Mouse (Mus musculus): ENCODE data around the gene Gm4450. TPM values are rescaled to one million over a fixed set of nuclear protein-coding genes. Genes with fewer than 3 reads are reported as not detected.
A peak's percentile ranks its signal among the peaks of the same experiment; 100 is the strongest.

Gm4450 gene
- polyA plus RNA-seq, 1 experiment from 2014 or later: not detected

GRCm38 (mm10) chr3:98427600-98428448 lies 29.1 kb downstream of the Gm4450 start:
- peaks cover 17% of the 10 kb centered on the region for H3K27me3 ChIP-seq (ENCODE audit: insufficient read depth, low read length)
- DNase-seq (peak; percentile 83), ATAC-seq (ENCODE audit: insufficient read depth) (peak; percentile 93)
- peaks cover 4% of the 10 kb centered on the region; the same call in 1 of the 2 replicates for H3K4me1 ChIP-seq (ENCODE audit: insufficient read depth)
- H3K9ac ChIP-seq: peak overlapping the region; percentile 51
- TF ChIP-seq CTCF (IDR thresholded peaks at IDR 0.05; ENCODE audit: low read depth): no peak
- no peaks in the 10 kb centered on the region; the same call in 1 of the 2 replicates for H3K36me3 ChIP-seq (ENCODE audit: insufficient read depth)
- no peaks in the 10 kb centered on the region for H3K9me3 ChIP-seq (ENCODE audit: low read depth, low read length)
- H3K4me2 ChIP-seq: peak overlapping the region; percentile 98
- H3K4me3 ChIP-seq (ENCODE audit: low read depth, low read length): peak overlapping the region; percentile 58
- WGBS: 1% methylated on average over 110 of the region's 110 CpGs
- no peak overlapping the region for H3K27ac ChIP-seq (ENCODE audit: low read depth)

GRCm38 (mm10) chr3:98427260-98427599 lies 29.7 kb downstream of the Gm4450 start:
- Histone ChIP-seq H3K27me3 (ENCODE audit: insufficient read depth, low read length) (peaks cover 17% of the 10 kb centered on the region), H3K36me3 (ENCODE audit: insufficient read depth) (no peaks in the 10 kb centered on the region; the same call in 1 of the 2 replicates), H3K4me1 (ENCODE audit: insufficient read depth) (peaks cover 4% of the 10 kb centered on the region; the same call in 1 of the 2 replicates), H3K4me2 (peak overlapping the region; percentile 98), H3K9me3 (ENCODE audit: low read depth, low read length) (no peaks in the 10 kb centered on the region), H3K9ac (peak overlapping the region; percentile 51; the same call in 1 of the 2 replicates), H3K4me3 (ENCODE audit: low read depth, low read length) (peak overlapping the region; percentile 58), H3K27ac (ENCODE audit: low read depth) (no peak overlapping the region)
- ATAC-seq (ENCODE audit: insufficient read depth) (no peak), DNase-seq (no peak)
- 2% methylated on average over 23 of the region's 23 CpGs for WGBS
- no peak for TF ChIP-seq CTCF (IDR thresholded peaks at IDR 0.05; ENCODE audit: low read depth)

GRCm38 (mm10) chr3:98426749-98427148 lies 30.2 kb downstream of the Gm4450 start:
- no peaks in the 10 kb centered on the region for H3K9me3 ChIP-seq (ENCODE audit: low read depth, low read length)
- H3K4me2 ChIP-seq: peak overlapping the region; percentile 98
- H3K9ac ChIP-seq: no peak overlapping the region
- H3K27me3 ChIP-seq (ENCODE audit: insufficient read depth, low read length): peaks cover 17% of the 10 kb centered on the region
- no peak for DNase-seq
- H3K27ac ChIP-seq (ENCODE audit: low read depth): no peak overlapping the region
- H3K4me3 ChIP-seq (ENCODE audit: low read depth, low read length): peak overlapping the region; percentile 58; the same call in 1 of the 2 replicates
- H3K4me1 ChIP-seq (ENCODE audit: insufficient read depth): peaks cover 4% of the 10 kb centered on the region; the same call in 1 of the 2 replicates
- no peak for ATAC-seq (ENCODE audit: insufficient read depth)
- WGBS: 48% methylated on average over 5 of the region's 5 CpGs
- no peak for TF ChIP-seq CTCF (IDR thresholded peaks at IDR 0.05; ENCODE audit: low read depth)
- no peaks in the 10 kb centered on the region; the same call in 1 of the 2 replicates for H3K36me3 ChIP-seq (ENCODE audit: insufficient read depth)

GRCm38 (mm10) chr3:98422926-98423325 lies 34.0 kb downstream of the Gm4450 start:
- peaks cover 4% of the 10 kb centered on the region; the same call in 1 of the 2 replicates for H3K27me3 ChIP-seq (ENCODE audit: insufficient read depth, low read length)
- DNase-seq (peak; percentile 41), ATAC-seq (ENCODE audit: insufficient read depth) (no peak)
- H3K4me1 ChIP-seq (ENCODE audit: insufficient read depth): no peaks in the 10 kb centered on the region; the same call in 1 of the 2 replicates
- H3K27ac ChIP-seq (ENCODE audit: low read depth): no peak overlapping the region
- no peak overlapping the region for H3K4me3 ChIP-seq (ENCODE audit: low read depth, low read length)
- H3K9me3 ChIP-seq (ENCODE audit: low read depth, low read length): no peaks in the 10 kb centered on the region
- WGBS: 69% methylated on average over 4 of the region's 4 CpGs
- H3K9ac ChIP-seq: no peak overlapping the region
- H3K36me3 ChIP-seq (ENCODE audit: insufficient read depth): no peaks in the 10 kb centered on the region; the same call in 1 of the 2 replicates
- no peak overlapping the region for H3K4me2 ChIP-seq
- TF ChIP-seq CTCF (IDR thresholded peaks at IDR 0.05; ENCODE audit: low read depth): no peak

GRCm38 (mm10) chr3:98419786-98420070 lies 37.2 kb downstream of the Gm4450 start:
- no peak overlapping the region for H3K4me3 ChIP-seq (ENCODE audit: low read depth, low read length)
- H3K27ac ChIP-seq (ENCODE audit: low read depth): no peak overlapping the region
- H3K9me3 ChIP-seq (ENCODE audit: low read depth, low read length): no peaks in the 10 kb centered on the region
- ATAC-seq (ENCODE audit: insufficient read depth) (no peak), DNase-seq (no peak)
- no peak overlapping the region for H3K9ac ChIP-seq
- TF ChIP-seq CTCF (IDR thresholded peaks at IDR 0.05; ENCODE audit: low read depth): no peak
- 35% methylated on average over 4 of the region's 4 CpGs for WGBS
- H3K4me2 ChIP-seq: no peak overlapping the region
- peaks cover 15% of the 10 kb centered on the region for H3K4me1 ChIP-seq (ENCODE audit: insufficient read depth)
- H3K36me3 ChIP-seq (ENCODE audit: insufficient read depth): no peaks in the 10 kb centered on the region
- H3K27me3 ChIP-seq (ENCODE audit: insufficient read depth, low read length): no peaks in the 10 kb centered on the region

- ATAC-seq (ENCODE audit: insufficient read depth) (no peak), DNase-seq (no peak)
- Histone ChIP-seq H3K36me3 (ENCODE audit: insufficient read depth) (no peaks in the 10 kb centered on the region), H3K4me3 (ENCODE audit: low read depth, low read length) (no peak overlapping the region), H3K4me2 (no peak overlapping the region), H3K27me3 (ENCODE audit: insufficient read depth, low read length) (no peaks in the 10 kb centered on the region), H3K4me1 (ENCODE audit: insufficient read depth) (peaks cover 15% of the 10 kb centered on the region), H3K9ac (no peak overlapping the region), H3K9me3 (ENCODE audit: low read depth, low read length) (no peaks in the 10 kb centered on the region), H3K27ac (ENCODE audit: low read depth) (no peak overlapping the region)
- WGBS: 53% methylated on average over 6 of the region's 6 CpGs
- no peak for TF ChIP-seq CTCF (IDR thresholded peaks at IDR 0.05; ENCODE audit: low read depth)
Observed at GRCm38 (mm10) chr3:98418991-98419785, 37.7 kb downstream of the Gm4450 start.

- peak; percentile 93 for DNase-seq
- H3K9me3 ChIP-seq (ENCODE audit: low read depth, low read length): no peaks in the 10 kb centered on the region
- TF ChIP-seq CTCF (IDR thresholded peaks at IDR 0.05; ENCODE audit: low read depth): no peak
- no peaks in the 10 kb centered on the region for H3K27me3 ChIP-seq (ENCODE audit: insufficient read depth, low read length)
- H3K27ac ChIP-seq (ENCODE audit: low read depth): peak overlapping the region; percentile 73; the same call in 1 of the 2 replicates
- H3K4me3 ChIP-seq (ENCODE audit: low read depth, low read length): no peak overlapping the region
- peak; percentile 73 for ATAC-seq (ENCODE audit: insufficient read depth)
- H3K9ac ChIP-seq: no peak overlapping the region
- H3K36me3 ChIP-seq (ENCODE audit: insufficient read depth): no peaks in the 10 kb centered on the region
- H3K4me1 ChIP-seq (ENCODE audit: insufficient read depth): peaks cover 19% of the 10 kb centered on the region
- H3K4me2 ChIP-seq: no peak overlapping the region; the same call in 1 of the 2 replicates
- 26% methylated on average over 4 of the region's 4 CpGs for WGBS
Observed at GRCm38 (mm10) chr3:98417328-98417727, 39.6 kb downstream of the Gm4450 start.
